Mouse (Mus musculus) lung, postnatal 36 days (tissue): ENCODE measurements around the gene Tmem98.
A peak's percentile ranks its signal among the peaks of the same experiment; 100 is the strongest.

ENCODE experiments used
- DNase-seq: peaks from one replicate; pipeline ENCODE4 v3.0.0; 2022; ENCODE audit warnings: mixed read lengths

Tmem98 gene

DNA sequence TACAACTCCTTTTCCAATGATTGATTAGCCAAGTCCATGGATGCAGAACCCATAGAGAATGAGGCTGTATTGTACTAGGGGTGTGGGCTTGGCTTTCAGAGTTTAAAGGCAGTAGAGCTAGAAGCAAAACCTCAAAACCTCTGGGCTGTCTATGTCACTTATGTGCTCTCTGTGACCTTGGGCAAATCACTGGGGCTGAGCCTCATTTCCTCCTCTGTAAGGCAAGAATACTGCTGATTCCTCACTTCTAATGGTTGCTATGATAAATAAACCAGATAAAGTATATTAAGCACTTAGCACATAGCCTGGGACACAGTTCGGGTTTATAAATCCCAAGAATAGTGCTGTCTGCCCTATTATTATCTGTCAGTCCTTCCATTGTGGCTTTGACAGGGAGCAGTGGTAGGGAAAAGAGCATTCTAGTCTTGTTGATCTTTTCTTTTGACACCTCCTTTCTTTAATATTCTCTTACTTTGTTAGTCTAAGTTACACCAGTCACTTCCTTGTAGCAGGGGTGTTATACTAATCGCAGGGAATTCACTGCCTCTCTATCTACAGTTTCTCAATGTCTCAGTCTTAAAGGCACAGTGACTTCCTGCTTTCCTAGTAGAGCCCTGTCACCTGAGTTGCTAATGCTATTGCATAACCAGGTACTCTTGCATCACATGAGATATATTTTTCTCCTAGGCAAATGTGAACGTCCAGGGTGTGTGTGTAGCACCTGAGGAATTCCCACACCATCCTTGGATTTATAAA is 18.1 kb upstream of the Tmem98 start:
- DNase-seq, result peak; percentile 74

DNA sequence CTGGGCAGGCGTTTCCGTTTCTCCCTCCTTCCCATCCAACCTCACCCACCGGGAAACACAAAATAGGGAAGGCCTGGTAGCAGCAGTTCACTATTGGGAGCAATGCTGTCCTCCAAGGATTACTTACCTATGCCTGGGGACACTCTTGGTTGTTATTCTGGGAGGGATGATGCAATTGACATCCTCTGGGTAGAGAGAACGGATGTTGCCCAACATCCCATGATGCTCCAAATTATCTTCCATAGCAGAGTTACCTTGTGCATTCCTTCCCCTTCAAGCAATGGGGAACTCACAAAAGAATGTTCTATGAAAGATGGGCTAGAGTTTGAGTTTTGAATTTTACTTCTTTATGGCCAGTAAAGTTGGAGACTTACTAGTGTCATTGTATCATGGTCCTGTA is 16.6 kb upstream of the Tmem98 start:
- no peak for DNase-seq

- DNase-seq, result no peak
Measured at GRCm38 (mm10) chr11:80794290-80794689, 15.7 kb upstream of the Tmem98 start.

- no peak for DNase-seq
Measured at GRCm38 (mm10) chr11:80795431-80795830, 14.5 kb upstream of the Tmem98 start.

- DNase-seq, result peak; percentile 61
Measured at GRCm38 (mm10) chr11:80799979-80800378, 10.0 kb upstream of the Tmem98 start.

DNA sequence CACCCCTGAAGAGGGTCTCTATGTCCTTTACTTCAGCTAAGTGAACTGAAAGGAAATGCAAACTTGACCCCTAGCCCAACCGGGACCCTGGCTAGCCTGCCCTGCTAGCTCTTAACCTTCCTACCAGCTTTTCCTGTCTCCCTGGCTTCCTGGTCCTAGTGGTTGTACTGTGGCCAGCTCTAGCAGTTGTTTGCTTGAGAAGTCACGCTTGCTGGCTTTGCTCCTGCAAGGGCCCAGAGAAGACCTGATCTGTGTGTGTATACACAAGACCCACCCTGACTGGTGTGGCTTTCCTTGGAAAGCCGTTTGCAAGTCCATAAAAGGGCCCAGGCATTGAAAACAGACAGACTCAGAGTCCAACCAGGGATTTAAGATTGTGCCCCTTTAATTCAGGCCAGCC is 7.3 kb upstream of the Tmem98 start:
- DNase-seq, result peak; percentile 82

DNA sequence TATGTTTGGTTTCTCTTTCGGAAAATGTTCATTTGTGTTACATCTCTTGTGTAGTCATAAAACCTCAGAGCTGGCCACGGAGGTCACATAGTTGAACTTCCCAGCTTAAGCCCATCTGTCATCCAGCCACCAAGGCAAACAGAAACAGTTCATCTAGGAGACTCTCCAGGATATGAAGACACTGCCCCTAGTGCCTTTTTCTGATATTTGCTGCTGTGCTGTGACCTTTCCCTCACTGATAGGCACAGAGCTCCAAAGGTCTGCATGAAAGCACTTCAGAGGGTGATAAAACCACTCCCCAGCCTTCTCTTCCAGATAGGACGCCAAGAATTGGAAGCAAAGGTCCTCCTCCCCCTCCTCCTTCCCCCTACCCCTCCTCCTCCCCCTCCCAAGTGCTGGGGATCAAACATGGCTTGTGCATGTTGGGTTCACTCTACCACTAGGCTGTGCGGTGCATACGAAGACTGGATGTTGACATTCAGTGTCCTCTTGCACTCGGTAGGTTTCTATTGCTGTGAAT is 1.4 kb upstream of the Tmem98 start:
- peak; percentile 70 for DNase-seq

DNA sequence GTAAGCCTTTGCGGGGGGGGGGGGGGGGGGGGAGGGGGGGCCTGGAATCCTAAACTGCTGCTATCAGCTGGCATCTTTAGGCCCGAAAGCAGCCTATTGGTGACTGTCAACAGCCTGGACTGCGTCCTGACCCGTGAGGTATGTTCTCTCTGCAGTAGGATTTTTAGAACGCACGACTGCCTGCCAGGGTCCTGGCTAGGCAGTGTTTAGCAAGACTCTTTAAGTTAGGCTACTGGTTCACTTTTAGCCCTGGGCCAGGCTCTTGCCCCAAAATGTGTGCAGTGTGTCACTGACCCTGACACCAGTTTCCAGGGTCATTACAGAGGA is 346 bp upstream of the Tmem98 start:
- DNase-seq, result no peak

DNA sequence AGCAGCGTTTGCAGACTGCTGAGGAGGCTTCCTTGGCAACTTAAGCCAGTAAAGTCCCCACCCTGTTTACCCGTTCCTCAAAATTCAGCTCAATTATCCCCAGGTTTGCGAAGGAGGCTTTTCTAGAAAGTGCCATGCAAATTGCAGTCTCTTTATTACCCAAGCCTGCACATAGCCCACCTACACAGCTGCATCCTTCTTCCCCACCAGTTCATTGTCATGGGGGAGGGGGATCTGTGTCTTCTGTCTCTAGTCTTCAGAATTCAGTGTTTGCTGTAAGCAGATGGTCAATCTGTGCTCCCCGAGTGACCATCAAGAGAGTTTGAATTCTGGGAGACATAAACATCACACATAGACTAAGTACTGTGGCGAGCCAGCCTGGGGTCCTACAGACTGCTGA is 1.2 kb downstream of the Tmem98 start:
- DNase-seq, result no peak

DNA sequence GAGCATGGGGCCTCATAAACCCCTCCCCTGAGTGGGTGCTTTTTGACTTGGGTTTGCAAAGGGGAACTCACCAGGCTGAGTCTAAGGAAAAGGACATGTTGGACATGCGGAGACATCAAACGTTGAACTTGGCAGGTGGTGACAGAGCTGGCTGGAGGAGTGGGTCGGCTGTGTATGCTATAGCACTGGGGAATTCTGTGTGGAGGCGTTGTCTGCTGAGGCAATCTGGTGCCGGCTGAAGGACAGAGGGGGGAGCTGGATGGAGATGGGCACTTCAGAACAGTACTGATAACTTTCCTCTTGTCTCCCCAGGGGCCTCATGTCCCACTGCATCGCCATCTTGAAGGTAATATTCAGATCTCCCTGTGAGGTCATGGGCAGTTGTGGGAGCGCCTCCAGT is 5.4 kb downstream of the Tmem98 start:
- DNase-seq, result no peak

GRCm38 (mm10) chr11:80818060-80818697 is 8.2 kb downstream of the Tmem98 start:
- DNase-seq, result peak; percentile 95

DNA sequence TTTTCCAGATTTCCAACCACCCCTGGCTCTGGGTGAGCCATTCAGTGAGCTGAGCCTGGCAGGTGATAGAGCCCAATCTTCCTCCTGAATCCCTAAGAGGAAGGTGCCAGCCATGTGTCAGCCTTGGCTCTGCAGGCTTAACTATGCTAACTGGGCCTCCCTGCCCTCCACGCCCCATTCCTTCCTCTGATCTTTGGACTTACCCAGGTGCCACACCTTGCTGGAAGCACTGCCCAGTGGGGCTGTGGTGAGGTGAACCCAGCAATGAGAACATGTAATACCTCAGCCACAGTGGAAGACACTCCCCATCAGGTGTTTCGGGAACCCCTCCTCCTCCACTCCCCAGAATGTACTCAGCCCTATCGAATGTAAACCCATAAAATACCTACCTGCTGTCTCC is 10.1 kb downstream of the Tmem98 start:
- DNase-seq, result peak; percentile 42

DNA sequence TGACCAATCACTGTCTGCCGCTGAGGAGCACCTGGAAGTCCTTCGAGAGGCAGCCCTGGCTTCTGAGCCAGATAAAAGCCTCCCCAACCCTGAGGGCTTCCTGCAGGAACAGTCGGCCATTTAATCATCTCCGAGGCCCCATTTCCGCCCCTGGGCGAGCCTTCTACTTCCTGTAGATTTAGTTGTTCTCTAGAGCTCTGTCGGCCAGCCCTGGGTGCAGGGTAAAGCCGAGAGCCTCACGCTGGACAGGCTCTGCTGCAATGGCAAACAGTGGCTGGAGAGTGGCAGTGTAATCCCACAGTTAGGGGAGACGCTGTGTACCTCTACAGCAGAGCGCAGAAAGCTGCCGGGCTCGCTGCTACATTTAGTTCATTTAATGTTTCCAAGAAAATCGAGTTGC is 11.3 kb downstream of the Tmem98 start:
- DNase-seq, result peak; percentile 52

DNA sequence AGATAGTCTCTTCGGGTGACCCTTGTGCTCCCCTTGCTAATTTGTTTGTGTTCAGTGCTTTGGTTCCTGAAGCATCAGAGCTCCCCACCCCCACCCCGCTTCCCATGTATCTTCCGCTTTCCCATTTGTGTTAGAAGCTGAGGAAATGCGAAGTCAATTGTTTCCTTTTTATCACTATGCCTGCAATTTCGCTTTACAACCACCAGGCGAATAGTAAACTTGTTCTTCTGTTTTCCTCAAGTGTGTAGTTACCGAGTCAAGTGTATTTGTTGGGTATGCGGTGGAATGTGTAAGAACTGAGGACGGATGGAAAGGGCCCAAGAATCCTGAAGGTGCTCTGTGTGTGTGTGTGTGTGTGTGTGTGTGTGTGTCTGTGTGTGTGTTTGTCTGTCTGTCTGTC is 11.8 kb downstream of the Tmem98 start:
- DNase-seq, result no peak

GRCm38 (mm10) chr11:80835395-80835794 is 25.4 kb downstream of the Tmem98 start:
- DNase-seq, result no peak

GRCm38 (mm10) chr11:80835841-80836240 is 25.9 kb downstream of the Tmem98 start:
- DNase-seq, result no peak

DNA sequence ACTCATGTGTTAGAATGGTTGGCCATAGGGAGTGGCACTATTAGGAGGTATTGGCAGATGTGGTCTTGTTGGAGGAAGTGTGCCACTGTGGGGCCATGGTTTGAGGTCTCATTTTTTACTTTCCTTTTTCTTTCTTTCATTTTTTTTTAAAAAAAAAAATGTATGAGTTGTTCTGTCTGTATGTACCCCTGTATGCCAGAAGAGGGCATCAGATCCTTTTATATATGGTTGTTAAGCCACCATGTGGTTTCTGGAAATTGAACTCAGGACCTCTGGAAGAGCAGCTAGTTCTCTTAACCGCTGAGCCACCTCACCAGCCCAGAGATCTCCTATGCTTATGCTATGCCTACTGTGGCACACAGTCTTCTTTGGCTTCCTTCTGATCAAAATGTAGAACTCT is 28.7 kb downstream of the Tmem98 start:
- DNase-seq, result no peak

GRCm38 (mm10) chr11:80843435-80843834 is 33.5 kb downstream of the Tmem98 start:
- DNase-seq, result no peak

- peak; percentile 42 for DNase-seq
Measured at GRCm38 (mm10) chr11:80845486-80845885, 35.5 kb downstream of the Tmem98 start.

GRCm38 (mm10) chr11:80846115-80846514 is 36.1 kb downstream of the Tmem98 start:
- no peak for DNase-seq

DNA sequence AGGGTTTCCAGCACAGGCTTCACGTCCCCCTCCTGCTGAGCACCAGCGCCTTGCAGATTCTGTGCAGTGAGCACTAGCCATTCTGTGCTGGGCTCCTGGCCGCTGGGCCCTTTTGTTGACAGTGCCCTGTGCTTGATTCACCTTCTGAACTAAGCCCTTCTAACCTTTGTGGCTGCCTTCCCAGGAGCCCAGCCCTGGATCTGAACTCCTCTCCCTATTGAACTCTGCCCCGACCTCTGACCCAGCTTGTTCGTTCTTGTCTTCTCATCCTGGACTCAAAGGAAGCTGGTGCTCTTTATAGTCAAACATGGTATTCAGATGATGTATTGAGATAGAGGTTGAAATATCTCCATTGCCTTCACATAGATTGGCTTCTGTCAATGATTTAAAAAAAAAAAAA is 38.2 kb downstream of the Tmem98 start:
- no peak for DNase-seq

DNA sequence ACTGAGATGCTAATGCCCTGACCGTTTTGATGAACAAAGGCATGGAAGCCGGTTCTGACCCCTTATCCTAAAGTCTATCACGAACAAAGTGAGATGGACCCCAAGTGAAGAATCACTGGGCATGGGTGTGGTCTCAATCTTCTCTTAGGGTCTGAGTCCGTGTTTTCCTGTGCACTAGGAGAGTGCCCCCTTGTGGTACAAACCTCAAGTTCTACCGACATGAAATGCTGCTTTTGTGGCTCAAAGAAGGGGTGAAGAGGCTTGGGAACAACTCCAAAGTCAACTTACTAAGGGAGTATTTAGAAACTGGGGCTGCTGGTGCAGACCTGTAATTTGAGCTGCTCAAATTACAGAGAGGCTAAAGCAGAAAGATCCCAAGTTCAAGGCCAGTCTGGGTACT is 41.9 kb downstream of the Tmem98 start:
- peak; percentile 79 for DNase-seq

- DNase-seq, result peak; percentile 77
Measured at GRCm38 (mm10) chr11:80853014-80853413, 43.0 kb downstream of the Tmem98 start.

DNA sequence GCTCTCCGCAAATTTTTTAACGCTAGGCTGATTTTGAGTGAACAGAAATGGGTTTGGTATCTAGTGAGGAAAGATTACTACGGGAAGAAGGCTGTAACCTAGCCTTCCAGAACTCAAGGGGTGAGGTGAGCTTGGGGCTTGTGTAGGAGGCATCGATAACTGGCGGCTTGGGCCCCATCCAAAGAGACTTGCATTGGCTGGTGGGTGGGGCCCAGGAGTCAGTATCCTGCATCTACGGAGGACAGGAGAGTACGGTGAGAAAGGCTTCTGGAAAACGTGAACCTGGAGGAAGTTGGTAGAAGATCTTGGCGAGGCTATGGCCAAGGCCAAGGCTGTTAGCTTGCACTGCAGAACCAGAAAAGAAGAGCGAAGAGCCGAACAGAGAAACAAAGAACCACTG is 44.5 kb downstream of the Tmem98 start:
- no peak for DNase-seq

DNA sequence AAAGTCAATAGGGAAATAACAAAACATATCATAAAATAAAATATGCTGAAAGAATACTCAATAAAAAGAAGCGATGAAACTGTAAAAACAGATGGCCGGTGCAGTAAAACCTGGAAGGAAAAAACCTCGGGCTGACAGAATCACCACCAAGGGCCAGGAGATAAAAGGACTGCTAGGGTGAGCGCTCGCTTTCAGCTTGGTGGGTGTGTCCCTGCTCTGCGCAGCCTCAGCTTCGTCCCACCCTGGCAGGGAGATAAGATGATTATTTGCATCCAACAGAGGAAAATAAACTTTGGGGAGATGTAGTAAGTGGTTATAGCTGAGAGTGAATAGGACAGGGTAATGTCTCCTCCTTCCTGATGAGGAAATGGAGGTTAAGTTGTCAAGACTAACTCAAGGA is 44.9 kb downstream of the Tmem98 start:
- DNase-seq, result no peak
